Mouse (Mus musculus) liver (tissue): ENCODE measurements around the gene Castor1.
"Not testable (repeated sequence)": the region's sequence is repeated elsewhere in the genome, so short reads cannot be mapped to it uniquely, and the experiment has no call there.

Experiments
- DNase-seq: peaks from one replicate; pipeline ENCODE4 v3.0.0-alpha.2; 2020; ENCODE audit warnings: mixed read lengths

Castor1 gene

GRCm38 (mm10) chr11:4217914-4218629 is at the start of gene Castor1:
Gene Castor1, plus strand, starts transcription at chr11:4218225.
- peak; percentile 98 for DNase-seq

- DNase-seq: no peak
These were observed 43.4 kb upstream of the Castor1 start for GRCm38 (mm10) chr11:4174586-4174985.

- no peak for DNase-seq
These were observed 40.3 kb upstream of the Castor1 start for GRCm38 (mm10) chr11:4177716-4178115.

- DNase-seq: no peak
These were observed 36.0 kb upstream of the Castor1 start for GRCm38 (mm10) chr11:4182061-4182460.

GRCm38 (mm10) chr11:4183511-4183910 is 34.5 kb upstream of the Castor1 start:
- DNase-seq: no peak

- no peak for DNase-seq
These were observed 33.6 kb upstream of the Castor1 start for GRCm38 (mm10) chr11:4184251-4184952.

GRCm38 (mm10) chr11:4185480-4185879 is 32.5 kb upstream of the Castor1 start:
- not testable (repeated sequence) for DNase-seq

GRCm38 (mm10) chr11:4186486-4187317 is 31.3 kb upstream of the Castor1 start, which contains the start of gene Tbc1d10a:
Gene Tbc1d10a, plus strand, starts transcription at chr11:4186789.
- DNase-seq: peak; percentile 99

- DNase-seq: no peak
These were observed 30.7 kb upstream of the Castor1 start for GRCm38 (mm10) chr11:4187318-4187700.

- no peak for DNase-seq
These were observed 28.8 kb upstream of the Castor1 start for GRCm38 (mm10) chr11:4189182-4189581.

GRCm38 (mm10) chr11:4190677-4191076 is 27.3 kb upstream of the Castor1 start:
- DNase-seq: no peak

- DNase-seq: no peak
These were observed 25.3 kb upstream of the Castor1 start for GRCm38 (mm10) chr11:4192757-4193156.

GRCm38 (mm10) chr11:4193420-4193819 is 24.6 kb upstream of the Castor1 start:
- DNase-seq: no peak

- no peak for DNase-seq
These were observed 22.4 kb upstream of the Castor1 start for GRCm38 (mm10) chr11:4195597-4196031.

GRCm38 (mm10) chr11:4196636-4197035 is 21.4 kb upstream of the Castor1 start:
- DNase-seq: no peak

GRCm38 (mm10) chr11:4197691-4198090 is 20.3 kb upstream of the Castor1 start:
- DNase-seq: no peak

- no peak for DNase-seq
These were observed 15.9 kb upstream of the Castor1 start for GRCm38 (mm10) chr11:4201981-4202700.

- no peak for DNase-seq
These were observed 14.9 kb upstream of the Castor1 start for GRCm38 (mm10) chr11:4202995-4203704.

GRCm38 (mm10) chr11:4203705-4204074 is 14.3 kb upstream of the Castor1 start:
- DNase-seq: no peak

- DNase-seq: no peak
These were observed 12.8 kb upstream of the Castor1 start for GRCm38 (mm10) chr11:4205097-4205655.

GRCm38 (mm10) chr11:4205951-4206350 is 12.1 kb upstream of the Castor1 start:
- no peak for DNase-seq

GRCm38 (mm10) chr11:4206563-4206962 is 11.5 kb upstream of the Castor1 start:
- DNase-seq: no peak
